Mouse (Mus musculus) liver, adult 2 months (tissue): ENCODE measurements at regions not wholly inside any gene's neighbourhood (a gene's known extent, or its start where the extent isn't known, plus 50 kb on each side); places are given as distances from the start of the nearest gene placed in this dataset.

Experiments used
- CTCF ChIP-seq: fragments of 200-500 bp; IDR thresholded peaks from 2 replicates; pipeline ENCODE4 v1.5.1; 2011; ENCODE audit warnings: low read depth, low read length, control low read depth
- POLR2A ChIP-seq: fragments of 200-500 bp; IDR thresholded peaks from 2 replicates; pipeline ENCODE4 v1.6.1; 2011; ENCODE audit warnings: low read length, control low read depth; ENCODE audit not compliant: insufficient read depth; ENCODE audit errors: extremely low read depth

DNA sequence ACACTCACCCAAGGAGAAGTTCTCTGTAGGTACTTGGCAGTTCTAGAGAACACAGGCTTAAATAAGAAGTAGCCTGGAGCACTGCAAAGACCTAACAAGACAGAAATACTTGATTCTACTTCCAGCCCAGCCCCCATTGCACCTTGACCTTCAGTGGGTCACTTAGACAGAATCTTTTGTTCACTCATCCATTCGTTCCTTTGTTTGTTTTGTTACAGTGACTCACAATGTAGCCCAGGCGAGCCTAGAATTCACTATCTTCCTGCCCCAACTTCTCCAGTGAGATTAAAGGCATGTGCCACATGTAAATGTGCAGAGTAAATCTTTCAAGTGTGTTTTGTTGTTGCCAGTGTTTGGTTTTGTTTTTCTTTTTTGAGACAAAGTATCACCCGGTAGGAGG, 158.5 kb upstream of the Esrrg start:
- TF ChIP-seq POLR2A, result no peak
- TF ChIP-seq CTCF, result no peak
